Mouse (Mus musculus): ENCODE measurements around the gene Kcna4. TPM values are rescaled to one million over a fixed set of nuclear protein-coding genes. Genes with fewer than 3 reads are reported as not detected.

The Kcna4 gene
- polyA plus RNA-seq, 1 experiment from 2014 or later = 0.94 TPM

- Histone ChIP-seq H3K9ac (ENCODE audit: low read length) (no peak overlapping the region), H3K9me3 (replicated peaks; ENCODE audit: control insufficient read depth, low read length) (no peaks in the 10 kb centered on the region), H3K36me3 (ENCODE audit: control insufficient read depth, insufficient read depth, low read length) (no peaks in the 10 kb centered on the region), H3K27ac (ENCODE audit: low read depth, low read length) (no peak overlapping the region), H3K4me1 (ENCODE audit: control insufficient read depth, insufficient read depth, low read length) (no peaks in the 10 kb centered on the region), H3K27me3 (replicated peaks; ENCODE audit: control insufficient read depth, insufficient read depth, low read length) (no peaks in the 10 kb centered on the region), H3K4me3 (ENCODE audit: low read depth, low read length) (no peak overlapping the region), H3K4me2 (ENCODE audit: low read length) (no peak overlapping the region)
- DNase-seq (ENCODE audit: low spot score) = no peak
- 78% methylated on average over 4 of the region's 4 CpGs for WGBS
- no peak for ATAC-seq
Measured at GRCm38 (mm10) chr2:107306077-107306476, 15.6 kb downstream of the Kcna4 start.

DNA sequence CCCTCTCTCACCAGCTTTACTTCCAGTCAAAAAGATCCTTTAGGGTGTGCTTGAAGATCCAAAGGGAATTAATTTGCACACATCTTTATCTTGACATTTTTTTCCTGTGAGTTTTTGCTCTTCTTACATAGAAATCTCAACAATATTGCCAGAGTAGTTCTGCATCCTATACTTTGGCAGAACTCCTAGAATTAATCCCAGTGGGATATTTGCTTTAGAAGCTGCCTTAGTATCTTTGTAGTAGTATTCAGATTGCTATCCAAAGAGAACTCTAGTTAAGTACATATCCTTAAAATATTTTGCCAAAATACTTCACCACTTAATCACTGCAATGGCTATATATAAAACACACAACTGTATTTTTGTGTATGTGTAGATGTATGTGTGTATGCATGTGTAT lies 28.2 kb downstream of the Kcna4 start:
- no peak overlapping the region for H3K27ac ChIP-seq (ENCODE audit: low read depth, low read length)
- DNase-seq (ENCODE audit: low spot score) (no peak), ATAC-seq (no peak)
- H3K36me3 ChIP-seq (ENCODE audit: control insufficient read depth, insufficient read depth, low read length) = no peaks in the 10 kb centered on the region
- no peak overlapping the region for H3K9ac ChIP-seq (ENCODE audit: low read length)
- no peaks in the 10 kb centered on the region for H3K9me3 ChIP-seq (replicated peaks; ENCODE audit: control insufficient read depth, low read length)
- H3K4me3 ChIP-seq (ENCODE audit: low read depth, low read length) = no peak overlapping the region
- H3K27me3 ChIP-seq (replicated peaks; ENCODE audit: control insufficient read depth, insufficient read depth, low read length) = no peaks in the 10 kb centered on the region
- H3K4me2 ChIP-seq (ENCODE audit: low read length) = no peak overlapping the region
- no peaks in the 10 kb centered on the region for H3K4me1 ChIP-seq (ENCODE audit: control insufficient read depth, insufficient read depth, low read length)

- Histone ChIP-seq H3K4me2 (ENCODE audit: low read length) (no peak overlapping the region), H3K9ac (ENCODE audit: low read length) (no peak overlapping the region), H3K4me3 (ENCODE audit: low read depth, low read length) (no peak overlapping the region), H3K4me1 (ENCODE audit: control insufficient read depth, insufficient read depth, low read length) (no peaks in the 10 kb centered on the region), H3K27me3 (replicated peaks; ENCODE audit: control insufficient read depth, insufficient read depth, low read length) (no peaks in the 10 kb centered on the region), H3K36me3 (ENCODE audit: control insufficient read depth, insufficient read depth, low read length) (no peaks in the 10 kb centered on the region), H3K27ac (ENCODE audit: low read depth, low read length) (no peak overlapping the region), H3K9me3 (replicated peaks; ENCODE audit: control insufficient read depth, low read length) (no peaks in the 10 kb centered on the region)
- DNase-seq (ENCODE audit: low spot score) = no peak
- 33% methylated on average over 4 of the region's 4 CpGs for WGBS
- ATAC-seq = no peak
Measured at GRCm38 (mm10) chr2:107321596-107322226, 31.3 kb downstream of the Kcna4 start.

- no peak for ATAC-seq
- no peak overlapping the region for H3K4me3 ChIP-seq (ENCODE audit: low read depth, low read length)
- H3K9me3 ChIP-seq (replicated peaks; ENCODE audit: control insufficient read depth, low read length) = no peaks in the 10 kb centered on the region
- H3K4me2 ChIP-seq (ENCODE audit: low read length) = no peak overlapping the region
- no peaks in the 10 kb centered on the region for H3K27me3 ChIP-seq (replicated peaks; ENCODE audit: control insufficient read depth, insufficient read depth, low read length)
- H3K36me3 ChIP-seq (ENCODE audit: control insufficient read depth, insufficient read depth, low read length) = no peaks in the 10 kb centered on the region
- H3K9ac ChIP-seq (ENCODE audit: low read length) = no peak overlapping the region
- no peak for DNase-seq (ENCODE audit: low spot score)
- no peaks in the 10 kb centered on the region for H3K4me1 ChIP-seq (ENCODE audit: control insufficient read depth, insufficient read depth, low read length)
- no peak overlapping the region for H3K27ac ChIP-seq (ENCODE audit: low read depth, low read length)
- WGBS = 92% methylated on average over 3 of the region's 3 CpGs
Measured at GRCm38 (mm10) chr2:107324090-107324489, 33.7 kb downstream of the Kcna4 start.

GRCm38 (mm10) chr2:107327276-107327675 lies 36.8 kb downstream of the Kcna4 start:
- no peak for ATAC-seq
- H3K27ac ChIP-seq (ENCODE audit: low read depth, low read length) = no peak overlapping the region
- WGBS = 92% methylated on average over 3 of the region's 3 CpGs

GRCm38 (mm10) chr2:107341291-107341690 lies 50.9 kb downstream of the Kcna4 start:
- no peak overlapping the region for H3K9ac ChIP-seq (ENCODE audit: low read length)
- no peaks in the 10 kb centered on the region for H3K4me1 ChIP-seq (ENCODE audit: control insufficient read depth, insufficient read depth, low read length)
- no peaks in the 10 kb centered on the region for H3K36me3 ChIP-seq (ENCODE audit: control insufficient read depth, insufficient read depth, low read length)
- no peak overlapping the region for H3K4me3 ChIP-seq (ENCODE audit: low read depth, low read length)
- 90% methylated on average over 3 of the region's 3 CpGs for WGBS
- H3K27me3 ChIP-seq (replicated peaks; ENCODE audit: control insufficient read depth, insufficient read depth, low read length) = no peaks in the 10 kb centered on the region
- H3K27ac ChIP-seq (ENCODE audit: low read depth, low read length) = no peak overlapping the region
- no peaks in the 10 kb centered on the region for H3K9me3 ChIP-seq (replicated peaks; ENCODE audit: control insufficient read depth, low read length)
- ATAC-seq (no peak), DNase-seq (ENCODE audit: low spot score) (no peak)
- H3K4me2 ChIP-seq (ENCODE audit: low read length) = no peak overlapping the region

More at GRCm38 (mm10) chr2:107327276-107327675, 36.8 kb downstream of the Kcna4 start:
- Histone ChIP-seq H3K4me2 (ENCODE audit: low read length) (no peak overlapping the region), H3K36me3 (ENCODE audit: control insufficient read depth, insufficient read depth, low read length) (no peaks in the 10 kb centered on the region), H3K27me3 (replicated peaks; ENCODE audit: control insufficient read depth, insufficient read depth, low read length) (no peaks in the 10 kb centered on the region), H3K9me3 (replicated peaks; ENCODE audit: control insufficient read depth, low read length) (no peaks in the 10 kb centered on the region), H3K4me3 (ENCODE audit: low read depth, low read length) (no peak overlapping the region), H3K9ac (ENCODE audit: low read length) (no peak overlapping the region), H3K4me1 (ENCODE audit: control insufficient read depth, insufficient read depth, low read length) (no peaks in the 10 kb centered on the region)
- DNase-seq (ENCODE audit: low spot score) = no peak

GRCm38 (mm10) chr2:107344807-107345206 lies 54.4 kb downstream of the Kcna4 start:
- 55% methylated on average over 4 of the region's 4 CpGs for WGBS
- Histone ChIP-seq H3K9me3 (replicated peaks; ENCODE audit: control insufficient read depth, low read length) (no peaks in the 10 kb centered on the region), H3K4me1 (ENCODE audit: control insufficient read depth, insufficient read depth, low read length) (no peaks in the 10 kb centered on the region), H3K27ac (ENCODE audit: low read depth, low read length) (no peak overlapping the region), H3K4me3 (ENCODE audit: low read depth, low read length) (no peak overlapping the region), H3K9ac (ENCODE audit: low read length) (no peak overlapping the region), H3K36me3 (ENCODE audit: control insufficient read depth, insufficient read depth, low read length) (no peaks in the 10 kb centered on the region), H3K4me2 (ENCODE audit: low read length) (no peak overlapping the region), H3K27me3 (replicated peaks; ENCODE audit: control insufficient read depth, insufficient read depth, low read length) (no peaks in the 10 kb centered on the region)
- DNase-seq (ENCODE audit: low spot score) (no peak), ATAC-seq (no peak)

DNA sequence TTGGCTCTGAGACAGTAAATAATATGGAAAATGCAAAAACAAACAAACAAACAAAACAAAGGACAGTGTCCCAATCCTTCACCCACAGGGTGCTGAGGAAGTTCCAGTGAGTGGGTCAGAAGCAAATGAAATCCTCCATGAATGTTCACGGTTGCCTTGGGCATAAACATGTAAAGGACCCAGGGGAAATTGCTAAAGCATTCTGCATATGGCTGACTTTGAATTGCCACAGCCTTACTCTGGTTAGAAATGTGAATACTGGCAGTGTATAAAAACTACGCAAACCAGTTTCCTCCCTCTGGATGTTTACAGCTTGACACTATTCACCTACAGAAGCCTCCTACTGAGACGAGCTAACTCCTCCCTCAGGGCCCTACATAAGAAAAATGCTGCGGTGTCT lies 54.9 kb downstream of the Kcna4 start:
- no peak for ATAC-seq
- 68% methylated on average over 4 of the region's 4 CpGs for WGBS
- no peak overlapping the region for H3K27ac ChIP-seq (ENCODE audit: low read depth, low read length)

More for the DNA sequence above, 54.9 kb downstream of the Kcna4 start:
- no peak for DNase-seq (ENCODE audit: low spot score)
- Histone ChIP-seq H3K9ac (ENCODE audit: low read length) (no peak overlapping the region), H3K36me3 (ENCODE audit: control insufficient read depth, insufficient read depth, low read length) (no peaks in the 10 kb centered on the region), H3K4me3 (ENCODE audit: low read depth, low read length) (no peak overlapping the region), H3K4me1 (ENCODE audit: control insufficient read depth, insufficient read depth, low read length) (no peaks in the 10 kb centered on the region), H3K4me2 (ENCODE audit: low read length) (no peak overlapping the region), H3K9me3 (replicated peaks; ENCODE audit: control insufficient read depth, low read length) (no peaks in the 10 kb centered on the region), H3K27me3 (replicated peaks; ENCODE audit: control insufficient read depth, insufficient read depth, low read length) (no peaks in the 10 kb centered on the region)
